Mouse (Mus musculus) bone marrow, adult 2 months (tissue): ENCODE results near the gene 9630041A04Rik.

Experiments used
- CTCF ChIP-seq: fragments of 200-500 bp; IDR thresholded peaks from 2 replicates; pipeline ENCODE4 v1.5.1; 2011; ENCODE audit warnings: low read length, control low read depth; ENCODE audit not compliant: control insufficient read depth, insufficient read depth
- POLR2A ChIP-seq: fragments of 200-500 bp; IDR thresholded peaks from 2 replicates; pipeline ENCODE4 v1.6.1; 2011; ENCODE audit warnings: low read depth, mild to moderate bottlenecking, control low read depth, low read length, borderline replicate concordance; ENCODE audit not compliant: control insufficient read depth

DNA sequence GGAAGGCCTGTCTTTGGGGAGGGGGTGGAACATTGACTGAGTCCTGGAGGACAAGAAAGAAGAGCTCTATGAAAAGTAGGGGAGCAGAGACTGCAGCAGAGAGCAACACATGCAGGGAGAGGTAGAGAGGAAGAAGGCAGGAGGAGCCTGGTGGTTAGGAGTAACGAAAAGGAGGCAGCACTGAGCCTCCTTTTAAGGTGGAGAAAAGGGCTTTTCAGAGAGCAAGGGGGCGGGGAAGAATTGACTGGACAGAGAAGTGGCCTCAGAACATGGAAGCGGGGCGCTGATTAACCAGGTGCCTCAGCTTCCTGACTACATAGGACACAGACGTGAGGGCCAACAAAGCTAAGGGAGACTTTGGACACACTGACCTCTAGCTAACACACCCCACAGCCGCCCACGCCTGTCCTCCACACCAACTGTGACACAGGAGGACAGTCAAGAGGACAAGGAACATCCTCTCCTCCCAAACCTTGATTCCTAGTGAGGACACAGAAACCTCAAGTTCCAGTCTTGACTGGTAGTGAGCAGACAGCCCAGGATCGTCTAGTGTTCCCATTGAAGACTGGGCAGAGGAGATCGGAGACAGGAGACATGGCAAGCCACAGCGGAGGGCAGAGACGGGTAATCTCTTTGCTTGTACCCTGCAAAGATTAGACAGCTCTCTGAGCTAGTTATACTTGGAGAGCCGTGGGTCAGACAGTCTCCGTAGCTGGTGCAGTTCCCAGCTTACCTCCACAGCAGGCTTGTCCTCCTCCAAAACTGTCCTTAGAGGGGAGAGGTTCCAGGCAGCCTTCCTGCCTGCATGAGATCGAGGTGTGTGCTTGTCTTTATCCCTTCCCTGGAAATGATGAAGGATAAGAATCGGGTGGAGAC lies at the start of gene 9630041A04Rik:
- TF ChIP-seq CTCF: no peak
- no peak for TF ChIP-seq POLR2A
